Mouse (Mus musculus): ENCODE data around the gene Kcna4. TPM values are rescaled to one million over a fixed set of nuclear protein-coding genes. Genes with fewer than 3 reads are reported as not detected.

Kcna4 gene
- polyA plus RNA-seq (2012; rRNA removed) = not detected in 2 replicates

DNA sequence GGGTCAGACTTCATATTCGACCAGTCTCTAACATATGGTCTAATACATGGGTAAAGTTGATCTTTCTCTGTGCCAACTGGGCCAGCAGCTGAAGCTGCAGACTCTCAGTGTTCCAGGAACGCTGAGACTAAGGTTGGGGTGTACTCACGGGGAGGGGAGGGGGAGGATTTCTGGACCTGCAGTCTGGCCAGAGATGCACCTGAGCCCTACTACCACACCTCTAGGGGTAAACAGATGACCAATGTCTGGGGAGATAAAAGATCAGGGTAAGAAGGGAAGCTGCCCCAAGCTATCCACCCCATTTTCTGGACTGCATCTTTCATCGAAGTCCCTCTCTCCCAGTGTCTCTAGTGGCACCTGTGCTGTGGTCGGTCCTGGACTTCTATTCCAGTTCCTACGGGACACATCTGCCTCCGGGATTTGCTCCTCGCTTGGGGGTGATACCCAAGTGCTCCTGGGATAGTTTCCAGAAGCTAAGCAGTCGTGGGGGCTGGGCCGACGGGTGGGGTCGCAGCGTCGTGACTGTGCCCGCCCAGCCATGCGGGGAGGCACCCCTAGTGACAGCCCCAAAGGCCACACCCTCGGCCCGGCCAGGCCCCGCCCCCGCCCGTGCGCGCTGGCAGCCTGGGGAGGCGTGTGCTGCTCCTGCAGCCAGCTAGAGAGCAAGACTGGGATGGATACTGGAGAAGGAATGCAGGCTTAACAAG is at the start of gene Kcna4:
Kcna4 (plus strand) TSS at position 650 of the 707 bp plus-strand sequence.
- H3K4me3 ChIP-seq (ENCODE audit: low read depth, low read length) = no peak within 1 kb of the TSS
- no peak within 1 kb of the TSS for H3K27ac ChIP-seq (ENCODE audit: insufficient read depth, low read depth, low read length)
- H3K36me3 ChIP-seq (ENCODE audit: control insufficient read depth, insufficient read depth, low read length) = no peaks in the 10 kb centered on the region
- peaks cover 3% of the 10 kb centered on the region for H3K4me1 ChIP-seq (ENCODE audit: control insufficient read depth, insufficient read depth, insufficient read length, low read length)
- 7% methylated on average over 24 of the region's 24 CpGs for WGBS
- TF ChIP-seq CTCF (IDR thresholded peaks at IDR 0.05; ENCODE audit: extremely low read depth, insufficient read length, insufficient replicate concordance, low read depth, low read length) (no peak), POLR2A (IDR thresholded peaks at IDR 0.05; ENCODE audit: low read depth, low read length) (no peak)
- H3K27me3 ChIP-seq (ENCODE audit: control insufficient read depth, insufficient read depth, low read length) = no peaks in the 10 kb centered on the region

DNA sequence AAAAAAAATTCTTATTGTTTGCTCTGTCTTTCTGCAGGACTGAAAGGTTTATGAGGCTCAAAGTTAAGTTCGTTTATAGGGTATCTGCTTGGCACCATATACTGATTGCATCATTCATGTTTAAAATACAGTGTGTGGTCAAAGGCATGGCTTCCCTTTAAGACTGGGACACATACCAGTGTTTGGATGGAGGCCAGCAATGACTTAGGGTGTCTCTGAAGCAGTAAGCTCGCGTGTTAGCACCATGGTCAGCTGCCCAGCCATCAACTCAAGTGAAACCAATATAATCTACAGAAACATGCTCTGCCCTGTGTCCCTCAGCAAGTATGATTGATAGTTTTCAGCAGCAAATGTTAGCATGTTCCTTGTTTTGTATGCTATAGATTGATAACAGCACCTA is 32.3 kb upstream of the Kcna4 start:
- TF ChIP-seq POLR2A (IDR thresholded peaks at IDR 0.05; ENCODE audit: low read depth, low read length) (no peak), CTCF (IDR thresholded peaks at IDR 0.05; ENCODE audit: extremely low read depth, insufficient read length, insufficient replicate concordance, low read depth, low read length) (no peak)
- no peaks in the 10 kb centered on the region for H3K27me3 ChIP-seq (ENCODE audit: control insufficient read depth, insufficient read depth, low read length)
- WGBS = 63% methylated on average over 3 of the region's 3 CpGs
- no peaks in the 10 kb centered on the region for H3K4me1 ChIP-seq (ENCODE audit: control insufficient read depth, insufficient read depth, insufficient read length, low read length)
- no peak overlapping the region for H3K27ac ChIP-seq (ENCODE audit: insufficient read depth, low read depth, low read length)
- no peak overlapping the region for H3K4me3 ChIP-seq (ENCODE audit: low read depth, low read length)
- no peaks in the 10 kb centered on the region for H3K36me3 ChIP-seq (ENCODE audit: control insufficient read depth, insufficient read depth, low read length)

DNA sequence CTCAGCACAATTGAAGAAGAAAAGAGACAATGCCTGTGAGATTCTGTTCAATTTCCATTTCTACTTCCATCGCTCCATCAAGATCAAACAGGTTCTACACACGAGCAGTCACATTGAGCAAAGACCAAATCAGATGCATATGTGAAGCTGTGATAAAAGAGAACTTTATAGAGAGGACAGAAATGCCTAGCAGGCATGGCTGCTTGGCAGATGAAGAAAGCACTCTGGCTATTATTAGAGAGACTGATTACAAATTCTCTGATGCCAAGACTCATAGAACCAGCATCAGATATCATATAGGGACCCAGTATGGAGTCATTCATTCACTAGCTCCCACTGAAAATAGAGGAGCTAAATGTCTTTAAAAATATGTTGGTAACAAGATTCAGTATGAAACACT is 24.2 kb upstream of the Kcna4 start:
- no peak for TF ChIP-seq CTCF (IDR thresholded peaks at IDR 0.05; ENCODE audit: extremely low read depth, insufficient read length, insufficient replicate concordance, low read depth, low read length)
- no peak for TF ChIP-seq POLR2A (IDR thresholded peaks at IDR 0.05; ENCODE audit: low read depth, low read length)
- H3K27me3 ChIP-seq (ENCODE audit: control insufficient read depth, insufficient read depth, low read length) = no peaks in the 10 kb centered on the region
- no peak overlapping the region for H3K4me3 ChIP-seq (ENCODE audit: low read depth, low read length)
- H3K27ac ChIP-seq (ENCODE audit: insufficient read depth, low read depth, low read length) = no peak overlapping the region
- no peaks in the 10 kb centered on the region for H3K36me3 ChIP-seq (ENCODE audit: control insufficient read depth, insufficient read depth, low read length)
- WGBS = 77% methylated on average over 2 of the region's 2 CpGs
- no peaks in the 10 kb centered on the region for H3K4me1 ChIP-seq (ENCODE audit: control insufficient read depth, insufficient read depth, insufficient read length, low read length)

DNA sequence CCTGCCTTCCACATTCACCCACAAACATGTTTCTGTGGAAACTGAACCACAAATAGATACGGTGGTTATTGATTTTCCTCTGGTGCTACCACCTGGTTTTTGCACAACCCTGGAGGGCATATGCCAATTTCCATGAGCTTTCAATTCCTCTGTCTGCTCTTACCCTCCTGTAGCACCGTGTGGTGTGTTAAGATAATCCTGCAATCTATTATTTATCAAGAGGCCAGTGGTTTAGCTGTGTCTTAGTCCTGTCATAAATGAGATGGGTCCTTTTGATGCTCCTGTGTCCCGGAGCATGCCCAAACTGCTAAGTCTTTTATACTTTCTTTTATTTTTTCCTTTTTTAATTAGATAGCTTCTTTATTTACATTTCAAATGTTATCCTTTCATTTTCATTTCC is 20.4 kb upstream of the Kcna4 start:
- no peaks in the 10 kb centered on the region for H3K4me1 ChIP-seq (ENCODE audit: control insufficient read depth, insufficient read depth, insufficient read length, low read length)
- WGBS = 61% methylated on average over 3 of the region's 3 CpGs
- H3K4me3 ChIP-seq (ENCODE audit: low read depth, low read length) = no peak overlapping the region
- no peaks in the 10 kb centered on the region for H3K27me3 ChIP-seq (ENCODE audit: control insufficient read depth, insufficient read depth, low read length)
- no peak for TF ChIP-seq POLR2A (IDR thresholded peaks at IDR 0.05; ENCODE audit: low read depth, low read length)
- no peak for TF ChIP-seq CTCF (IDR thresholded peaks at IDR 0.05; ENCODE audit: extremely low read depth, insufficient read length, insufficient replicate concordance, low read depth, low read length)
- H3K36me3 ChIP-seq (ENCODE audit: control insufficient read depth, insufficient read depth, low read length) = no peaks in the 10 kb centered on the region
- H3K27ac ChIP-seq (ENCODE audit: insufficient read depth, low read depth, low read length) = no peak overlapping the region

DNA sequence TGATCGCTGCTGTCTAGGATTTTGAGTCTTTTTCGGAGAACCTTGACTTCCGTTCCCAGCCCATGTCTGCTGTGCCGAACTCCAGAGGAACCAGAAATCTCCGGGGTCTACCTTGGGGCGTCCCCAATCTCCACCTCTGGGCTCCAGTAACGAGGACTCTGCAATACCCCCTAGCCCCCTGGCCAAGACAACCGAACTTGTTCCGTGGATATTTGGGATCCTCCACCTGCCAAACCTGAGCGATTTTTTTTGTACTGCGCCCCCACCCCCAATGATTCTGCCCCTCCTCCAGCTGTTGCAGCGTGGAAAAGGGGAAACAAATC is 219 bp downstream of the Kcna4 start:
- Histone ChIP-seq H3K27ac (ENCODE audit: insufficient read depth, low read depth, low read length) (no peak overlapping the region), H3K36me3 (ENCODE audit: control insufficient read depth, insufficient read depth, low read length) (no peaks in the 10 kb centered on the region), H3K4me3 (ENCODE audit: low read depth, low read length) (no peak overlapping the region), H3K4me1 (ENCODE audit: control insufficient read depth, insufficient read depth, insufficient read length, low read length) (peaks cover 3% of the 10 kb centered on the region), H3K27me3 (ENCODE audit: control insufficient read depth, insufficient read depth, low read length) (no peaks in the 10 kb centered on the region)
- TF ChIP-seq POLR2A (IDR thresholded peaks at IDR 0.05; ENCODE audit: low read depth, low read length) (no peak), CTCF (IDR thresholded peaks at IDR 0.05; ENCODE audit: extremely low read depth, insufficient read length, insufficient replicate concordance, low read depth, low read length) (no peak)
- WGBS = 0% methylated on average over 12 of the region's 12 CpGs

DNA sequence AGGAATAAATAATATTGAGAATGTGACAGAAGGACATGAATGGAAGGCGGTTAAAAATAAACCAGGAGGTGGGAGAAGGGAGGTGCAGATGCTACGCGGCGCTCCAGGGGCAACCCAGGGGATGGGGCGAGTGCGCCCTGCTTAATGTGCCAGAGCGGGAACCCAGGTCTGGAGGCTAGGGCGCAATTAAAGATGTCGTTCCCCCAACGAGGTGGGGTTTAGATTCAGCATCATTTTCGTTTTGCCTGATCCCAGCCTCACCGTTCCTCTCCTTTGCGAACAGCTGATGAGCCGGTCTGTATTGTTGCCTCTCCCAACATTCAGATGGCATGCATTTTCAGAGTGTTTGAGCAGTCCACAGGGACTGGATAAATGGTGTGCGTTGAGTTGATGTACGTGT is 703 bp downstream of the Kcna4 start:
- Histone ChIP-seq H3K36me3 (ENCODE audit: control insufficient read depth, insufficient read depth, low read length) (no peaks in the 10 kb centered on the region), H3K27ac (ENCODE audit: insufficient read depth, low read depth, low read length) (no peak overlapping the region), H3K4me1 (ENCODE audit: control insufficient read depth, insufficient read depth, insufficient read length, low read length) (peaks cover 3% of the 10 kb centered on the region), H3K4me3 (ENCODE audit: low read depth, low read length) (no peak overlapping the region), H3K27me3 (ENCODE audit: control insufficient read depth, insufficient read depth, low read length) (no peaks in the 10 kb centered on the region)
- 5% methylated on average over 16 of the region's 16 CpGs for WGBS
- TF ChIP-seq CTCF (IDR thresholded peaks at IDR 0.05; ENCODE audit: extremely low read depth, insufficient read length, insufficient replicate concordance, low read depth, low read length) (no peak), POLR2A (IDR thresholded peaks at IDR 0.05; ENCODE audit: low read depth, low read length) (no peak)

DNA sequence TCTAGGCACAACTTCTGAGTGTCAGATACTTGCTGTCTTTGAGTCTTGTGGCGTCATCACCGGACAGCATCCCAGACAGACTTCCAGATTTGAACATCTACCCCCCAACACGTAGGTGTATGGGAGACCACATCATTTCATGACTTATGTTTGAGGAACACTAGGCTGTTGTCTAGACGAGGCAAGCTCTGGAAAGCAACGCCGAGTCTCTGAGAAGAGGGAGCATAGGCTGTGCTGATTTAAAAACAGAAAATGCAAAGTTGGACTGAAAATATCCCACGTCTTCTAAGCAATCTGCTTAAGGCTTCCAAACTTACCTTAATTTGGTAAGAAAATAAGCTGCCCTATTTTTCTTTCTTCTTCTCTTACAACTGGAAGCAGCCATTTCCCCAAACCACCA is 4.1 kb downstream of the Kcna4 start:
- Histone ChIP-seq H3K27me3 (ENCODE audit: control insufficient read depth, insufficient read depth, low read length) (no peaks in the 10 kb centered on the region), H3K4me1 (ENCODE audit: control insufficient read depth, insufficient read depth, insufficient read length, low read length) (peaks cover 3% of the 10 kb centered on the region), H3K4me3 (ENCODE audit: low read depth, low read length) (no peak overlapping the region), H3K27ac (ENCODE audit: insufficient read depth, low read depth, low read length) (no peak overlapping the region), H3K36me3 (ENCODE audit: control insufficient read depth, insufficient read depth, low read length) (no peaks in the 10 kb centered on the region)
- TF ChIP-seq CTCF (IDR thresholded peaks at IDR 0.05; ENCODE audit: extremely low read depth, insufficient read length, insufficient replicate concordance, low read depth, low read length) = no peak
- TF ChIP-seq POLR2A (IDR thresholded peaks at IDR 0.05; ENCODE audit: low read depth, low read length) = no peak
- 90% methylated on average over 7 of the region's 7 CpGs for WGBS

Measured in small intestine, adult 2 months (tissue).